Mouse (Mus musculus) naive thymus-derived CD4-positive, alpha-beta T cell, adult 2 months (primary cell): ENCODE data around the gene Spsb2.

Experiments used
- DNase-seq: peaks from one replicate; pipeline ENCODE4 v3.0.0-alpha.2; 2011; ENCODE audit warnings: low read depth

Gene Spsb2

GRCm38 (mm10) chr6:124808358-124809012, at the start of gene Spsb2:
Spsb2 (plus strand) TSS chr6:124808661.
- peak; percentile 47 for DNase-seq

DNA sequence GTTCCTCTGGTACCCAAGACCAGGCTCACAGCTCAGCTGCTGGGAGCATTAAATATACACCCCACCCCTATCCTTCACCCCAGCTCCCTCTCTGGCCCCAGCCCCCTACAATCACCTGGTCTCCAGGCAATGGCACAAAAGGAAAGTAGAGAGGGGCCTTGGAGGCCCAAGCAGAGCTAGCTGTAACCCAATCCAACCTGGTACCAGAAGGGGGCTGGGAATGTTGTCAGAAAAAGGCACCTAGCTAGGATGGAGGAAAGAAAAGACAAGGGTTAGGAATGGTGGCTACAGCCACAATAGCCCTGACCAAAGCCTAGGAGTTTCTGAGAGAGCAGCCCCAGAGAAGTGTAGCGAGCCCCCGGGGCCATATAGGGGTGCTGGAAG, 49.6 kb upstream of the Spsb2 start:
- no peak for DNase-seq

- peak; percentile 94 for DNase-seq
These were observed 49.2 kb upstream of the Spsb2 start for GRCm38 (mm10) chr6:124759259-124759658.

GRCm38 (mm10) chr6:124765951-124766350, 42.5 kb upstream of the Spsb2 start:
- no peak for DNase-seq

- no peak for DNase-seq
These were observed 40.9 kb upstream of the Spsb2 start for GRCm38 (mm10) chr6:124767536-124767919.

DNA sequence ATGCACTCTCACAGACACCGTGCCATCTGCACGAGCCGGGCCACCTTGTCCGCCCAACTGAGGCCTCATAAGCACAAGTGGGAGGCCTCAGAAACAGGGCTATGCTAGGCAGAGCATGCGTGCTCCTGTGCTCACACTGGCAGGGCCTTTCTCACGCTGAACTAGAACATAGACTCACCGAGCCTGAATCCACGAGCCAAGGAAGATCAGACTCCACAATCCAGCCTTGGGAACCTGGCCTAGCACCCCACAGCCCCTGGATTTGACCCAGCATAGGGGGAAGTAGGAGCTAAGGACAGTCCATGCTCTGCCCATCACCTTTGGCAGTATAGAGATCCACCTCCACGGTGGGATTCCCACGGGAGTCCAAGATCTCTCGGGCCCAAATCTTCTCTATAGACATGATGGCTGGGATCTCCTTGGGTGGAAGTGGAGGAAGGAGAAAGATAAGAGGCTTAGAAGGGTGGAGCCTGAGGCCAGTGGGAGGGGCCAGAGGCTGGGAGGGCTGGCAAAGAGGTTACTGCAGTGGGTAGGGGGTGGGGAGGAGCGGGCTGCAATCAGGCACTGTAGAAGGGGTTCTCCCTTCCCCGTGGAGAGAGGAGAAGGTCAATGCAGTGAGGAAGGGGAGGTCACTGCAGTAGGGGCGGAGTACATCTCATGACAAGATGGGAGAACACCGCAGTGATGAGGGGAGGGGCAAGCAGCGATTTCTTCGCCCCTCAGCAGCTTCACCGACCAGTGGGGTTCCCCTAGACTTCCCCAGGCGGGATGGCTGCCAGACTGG, 40.3 kb upstream of the Spsb2 start:
- DNase-seq = no peak

DNA sequence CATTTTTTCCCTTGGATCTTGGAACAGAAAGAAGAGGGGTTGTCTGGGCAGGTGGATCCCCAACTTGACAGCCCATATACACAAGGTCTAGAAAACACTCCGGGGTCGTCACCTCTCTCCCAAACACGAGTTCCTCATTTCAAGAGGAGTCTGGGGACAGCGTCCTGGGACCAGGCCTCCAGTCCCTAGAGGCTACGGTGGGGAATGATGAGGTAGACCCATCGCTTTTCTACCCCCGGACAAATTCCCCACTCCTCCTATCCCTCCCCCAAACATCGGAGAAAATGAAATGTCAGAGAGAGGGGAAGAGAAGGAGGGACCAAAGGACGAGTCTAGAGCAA, 39.8 kb upstream of the Spsb2 start:
- no peak for DNase-seq

DNA sequence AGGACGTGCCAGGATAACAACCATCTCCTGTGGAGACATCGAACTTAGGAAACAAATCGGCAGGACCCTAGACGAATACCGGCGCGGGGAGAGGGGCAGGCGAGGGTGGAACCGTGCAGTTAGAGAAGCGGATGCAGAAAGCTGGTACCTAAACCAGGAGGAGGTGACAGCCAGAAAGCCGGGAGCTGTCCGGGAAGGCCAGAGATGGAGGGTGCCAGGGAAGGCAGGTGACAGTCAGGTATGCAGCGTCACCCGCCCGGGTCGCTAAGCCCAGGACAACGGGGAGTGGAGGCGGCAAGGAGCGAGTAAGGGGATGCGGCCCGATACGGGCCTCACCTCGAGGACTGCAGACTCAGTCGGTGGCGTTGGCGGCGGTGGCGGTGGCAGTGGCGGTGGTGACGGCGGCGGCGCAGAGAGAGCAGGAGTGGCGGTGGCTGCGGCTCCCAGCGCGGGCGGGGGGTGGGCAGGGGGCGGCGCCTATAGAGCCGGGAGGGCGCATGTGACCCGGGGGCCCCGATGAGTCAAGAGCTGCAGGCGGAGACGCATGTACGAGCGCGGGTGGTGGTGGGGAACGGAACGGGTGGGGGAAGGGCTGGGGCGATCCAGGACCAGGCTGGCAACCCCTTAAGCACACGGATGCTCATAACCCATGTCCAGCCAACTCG, 39.2 kb upstream of the Spsb2 start, which contains the start of gene Eno2:
Eno2 (minus strand) TSS at position 573 of the 665 bp plus-strand sequence.
- DNase-seq = peak; percentile 69

DNA sequence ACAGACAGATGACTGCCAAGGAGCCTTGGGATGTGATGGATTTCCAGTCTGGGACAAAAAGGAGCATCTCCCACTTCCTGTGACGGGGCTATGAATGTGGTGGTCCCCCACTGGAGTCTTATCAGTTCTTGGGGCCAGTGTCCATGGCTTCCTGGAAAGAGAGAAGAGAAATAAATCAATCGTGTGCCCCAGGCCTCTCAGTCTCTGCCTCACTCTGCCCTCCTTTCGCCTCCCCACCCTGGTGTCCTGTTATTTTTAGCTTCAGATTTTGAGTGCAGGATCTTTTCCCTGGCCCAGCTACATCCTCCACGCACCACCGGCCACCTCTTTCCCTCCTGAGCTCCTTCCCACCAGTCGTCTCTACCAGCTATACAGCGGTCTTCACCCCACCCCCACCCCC, 38.4 kb upstream of the Spsb2 start:
- no peak for DNase-seq

DNA sequence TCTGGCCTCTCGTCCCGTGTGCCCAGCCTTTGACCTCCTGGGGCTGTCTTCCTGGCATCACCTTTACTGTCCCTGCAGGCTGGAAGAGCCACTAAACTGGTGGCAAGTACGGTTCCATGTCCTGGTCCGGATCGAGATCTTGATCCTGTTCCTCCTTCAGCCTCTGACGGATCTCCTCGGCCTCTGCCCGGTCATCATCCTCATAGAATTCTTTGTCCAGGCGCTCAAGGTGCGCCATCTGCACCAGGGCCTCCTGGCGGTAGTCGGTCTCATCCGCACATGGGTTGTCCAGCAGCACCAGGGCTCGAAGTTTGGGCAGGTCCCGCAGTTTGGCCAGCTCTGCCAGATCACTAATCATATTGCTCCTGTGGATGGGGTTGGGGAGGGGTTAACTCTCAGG, 38.0 kb upstream of the Spsb2 start:
- DNase-seq = no peak

- peak; percentile 93 for DNase-seq
These were observed 29.1 kb upstream of the Spsb2 start, which contains the start of gene Lrrc23 for GRCm38 (mm10) chr6:124779222-124779983. Lrrc23 (minus strand) TSS chr6:124779727.

DNA sequence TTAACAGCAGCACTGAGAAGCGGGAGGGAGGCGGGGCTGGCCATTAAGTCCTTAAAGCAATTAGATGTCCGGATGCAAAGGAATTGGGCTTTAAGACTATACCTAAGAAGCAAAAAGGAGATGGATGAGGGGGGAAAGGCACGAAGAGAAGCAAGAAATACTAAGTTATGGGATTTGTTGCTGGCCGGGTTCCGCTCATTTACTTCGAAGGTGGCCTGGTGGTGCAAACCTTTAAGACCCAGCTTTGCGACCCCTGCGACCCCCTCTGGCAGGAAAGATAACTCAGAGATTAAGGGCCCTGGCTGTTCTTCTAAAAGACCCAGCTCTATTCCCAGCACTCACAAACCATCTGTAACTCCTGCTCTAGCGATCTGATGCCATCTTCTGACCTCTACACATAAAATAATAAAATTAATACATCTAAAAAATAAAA, 28.5 kb upstream of the Spsb2 start:
- DNase-seq = no peak

DNA sequence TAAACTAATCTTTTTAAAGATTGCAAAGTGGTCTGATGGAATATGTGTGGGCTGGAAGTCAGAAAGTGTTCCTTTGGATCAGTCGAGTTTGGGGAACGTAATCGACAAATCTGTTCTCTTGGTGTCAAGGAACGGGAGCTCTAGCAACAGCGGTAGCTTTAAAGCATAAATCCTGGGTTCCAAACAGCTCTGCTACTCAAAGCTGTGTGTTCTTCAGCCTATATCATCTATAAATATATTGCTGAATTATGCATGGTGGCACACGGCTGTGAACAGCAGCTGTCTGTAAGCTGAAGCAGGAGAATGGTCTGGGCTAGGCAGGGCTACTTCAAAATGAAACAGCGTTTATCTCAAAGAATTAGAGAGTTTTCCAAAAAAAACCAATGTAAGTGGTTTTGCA, 27.5 kb upstream of the Spsb2 start:
- no peak for DNase-seq

DNA sequence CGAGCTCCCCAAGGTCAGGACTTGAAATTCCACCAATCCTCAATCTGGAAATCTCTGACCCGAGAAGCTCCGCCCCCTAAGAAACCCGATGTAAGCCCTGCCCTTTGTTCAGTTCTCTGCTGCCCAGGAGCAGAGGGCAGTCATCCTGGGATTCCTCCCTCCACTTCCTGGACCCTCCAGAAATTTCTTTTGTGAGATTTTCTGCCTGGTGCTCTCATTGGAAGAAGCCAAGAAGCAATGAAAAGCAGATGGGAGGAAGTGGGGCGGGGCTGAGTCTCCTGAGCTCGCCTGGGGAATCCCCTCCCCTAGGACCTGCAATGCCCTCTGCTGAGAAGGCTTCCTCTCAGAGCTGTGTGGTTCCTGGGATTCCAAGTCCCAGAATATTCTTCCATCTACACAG, 26.0 kb upstream of the Spsb2 start:
- peak; percentile 71 for DNase-seq

GRCm38 (mm10) chr6:124786756-124787420, 21.6 kb upstream of the Spsb2 start:
- no peak for DNase-seq

- no peak for DNase-seq
These were observed 20.7 kb upstream of the Spsb2 start for GRCm38 (mm10) chr6:124787722-124788121.

GRCm38 (mm10) chr6:124789519-124789918, 18.9 kb upstream of the Spsb2 start:
- DNase-seq = no peak

DNA sequence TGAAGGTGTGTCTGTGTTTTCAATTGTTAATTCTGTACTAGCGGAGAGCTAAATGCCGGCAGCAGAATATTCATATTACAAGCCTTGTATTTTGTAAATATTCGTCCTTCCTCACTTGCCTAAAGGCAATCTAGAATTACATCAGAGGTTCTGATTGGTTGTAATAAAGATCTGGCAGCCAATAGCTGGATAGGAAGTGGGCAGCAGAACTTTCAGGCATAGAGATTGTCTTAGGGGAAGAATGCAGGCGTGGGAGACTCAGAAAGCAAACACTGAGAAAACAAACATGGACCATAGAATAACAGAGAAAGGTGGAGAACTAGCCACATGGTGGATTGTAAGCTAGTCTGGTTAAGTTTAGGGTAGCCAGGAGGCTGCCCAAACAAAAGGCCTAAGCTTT, 18.3 kb upstream of the Spsb2 start:
- DNase-seq = no peak

- DNase-seq = no peak
These were observed 16.6 kb upstream of the Spsb2 start for GRCm38 (mm10) chr6:124791911-124792310.

GRCm38 (mm10) chr6:124795781-124796180, 12.7 kb upstream of the Spsb2 start:
- DNase-seq = no peak

- DNase-seq = no peak
These were observed 12.3 kb upstream of the Spsb2 start for GRCm38 (mm10) chr6:124796200-124796599.

DNA sequence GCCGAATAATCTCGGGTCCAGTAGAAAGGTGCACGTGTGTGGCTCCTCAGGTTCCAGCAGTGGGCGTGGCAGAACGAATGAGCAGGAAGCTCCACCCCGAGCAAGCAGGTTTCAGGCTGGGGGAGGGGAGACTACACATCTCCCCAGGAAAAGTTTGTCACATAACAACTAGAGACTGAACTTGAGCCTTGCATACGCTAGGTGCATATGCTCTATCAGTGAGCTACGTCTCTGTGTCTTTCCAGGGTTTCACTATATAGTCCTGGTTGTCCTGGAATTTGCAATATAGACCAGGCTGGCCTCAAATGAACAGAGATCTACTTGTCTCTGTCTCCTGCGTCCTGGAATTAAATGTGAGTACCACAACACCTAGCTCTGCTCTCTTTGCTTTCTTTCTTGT, 6.1 kb upstream of the Spsb2 start:
- peak; percentile 47 for DNase-seq
